Comparison of ENCODE assay signal across 14 mouse cellular contexts in the genomic region with DNA sequence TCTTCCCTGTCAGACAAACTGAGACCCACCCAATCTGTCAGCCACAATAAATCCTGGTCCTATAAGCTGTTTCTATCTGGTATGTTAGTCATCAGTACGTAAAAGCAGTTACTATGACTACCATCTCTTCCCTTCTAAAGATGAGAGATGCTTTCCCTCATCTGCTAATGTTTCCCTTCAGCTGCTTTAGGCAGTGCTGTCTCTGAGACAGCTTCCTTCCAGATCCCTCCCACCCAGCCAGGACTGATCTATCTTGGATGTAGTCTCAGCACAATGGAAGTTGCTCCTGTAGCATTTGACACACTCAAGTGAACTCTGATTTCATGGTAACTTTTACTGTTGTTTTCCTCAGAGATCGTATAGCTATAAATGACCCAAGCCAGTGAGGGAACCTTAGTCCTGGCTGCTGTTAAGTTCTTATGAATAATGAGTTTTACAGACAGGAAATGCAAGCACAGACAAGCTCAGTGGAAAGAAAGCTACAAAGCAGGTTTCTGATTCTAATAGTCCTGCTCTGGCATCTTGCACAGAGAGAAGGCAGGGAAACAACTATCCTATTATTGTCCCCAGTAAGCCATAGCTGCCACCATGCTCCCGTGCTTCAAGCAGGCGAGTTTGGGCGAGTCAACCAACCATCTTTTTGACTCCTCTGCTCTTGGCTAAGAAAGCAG.
A peak's percentile ranks its signal among the peaks of the same experiment; 100 is the strongest.
DNase-seq lines count a peak whose midpoint lies in the region; ATAC-seq and TF ChIP-seq lines count a peak whose summit lies in the region.
"Had no signal": no experiment of that assay in that cellular context is flagged by ENCODE, and none has a peak within 500 bp of the region (broad histone marks: within the 10 kb centered on the region; RNA-seq: fewer than 3 reads in every experiment).

No protein-coding gene starts in this region.

- TF ChIP-seq CTCF in gastrocnemius, adult 2 months (IDR thresholded peaks at IDR 0.05) = no peak

- H3K27ac ChIP-seq in gastrocnemius, adult 2 months = peak overlapping the region; percentile 61
- H3K27ac ChIP-seq in limb, embryonic 12.5 days = peak overlapping the region; percentile 50
- no peak overlapping the region; the same call in 1 of the 2 replicates for H3K27ac ChIP-seq in limb, embryonic 10.5 days
- peak overlapping the region; percentile 61 for H3K27ac ChIP-seq in stomach, embryonic 16.5 days (ENCODE audit: low read length)

- no peaks in the 10 kb centered on the region for H3K27me3 ChIP-seq in limb, embryonic 12.5 days
- no peaks in the 10 kb centered on the region for H3K27me3 ChIP-seq in limb, embryonic 10.5 days (ENCODE audit: low read depth, poor library complexity, severe bottlenecking)
- no peaks in the 10 kb centered on the region for H3K27me3 ChIP-seq in stomach, embryonic 16.5 days (ENCODE audit: control insufficient read depth, insufficient read depth, low read length)

- no peaks in the 10 kb centered on the region for H3K9me3 ChIP-seq in limb, embryonic 12.5 days
- no peaks in the 10 kb centered on the region for H3K9me3 ChIP-seq in limb, embryonic 10.5 days (replicated peaks)
- H3K9me3 ChIP-seq in stomach, embryonic 16.5 days (replicated peaks; ENCODE audit: control insufficient read depth, low read length) = no peaks in the 10 kb centered on the region

- no peak for DNase-seq in gastrocnemius, adult 2 months
- DNase-seq in gastrocnemius, adult 8-10 months (ENCODE audit: low spot score in 2 of 2) = no peak
- DNase-seq in limb, embryonic 10.5 days (ENCODE audit: low spot score) = no peak
- peak; percentile 14 for DNase-seq in hindlimb bud, embryonic 11.5 days (ENCODE audit: extremely low spot score, low read depth, low spot score)
- no peak for DNase-seq in B cell, adult 2 months
- DNase-seq in thymus, postnatal 25 days = no peak
- DNase-seq: adrenal gland, adult 2 months; gastrocnemius, postnatal 10 days; kidney, adult 8-10 months; lung, adult 18-20 months; right cerebral cortex, postnatal 14 days had no signal

- peak; percentile 42; the same call in 1 of the 2 replicates for ATAC-seq in limb, embryonic 12.5 days (ENCODE audit: insufficient number of reproducible peaks, insufficient read depth, low FRiP score, low TSS enrichment, low read depth)
- no peak for ATAC-seq in stomach, embryonic 16.5 days (ENCODE audit: insufficient read depth, low FRiP score)

- H3K4me1 ChIP-seq in limb, embryonic 12.5 days (replicated peaks) = peaks cover 9% of the 10 kb centered on the region
- H3K4me1 ChIP-seq in limb, embryonic 10.5 days = peaks cover 7% of the 10 kb centered on the region; the same call in 1 of the 2 replicates
- peaks cover 9% of the 10 kb centered on the region for H3K4me1 ChIP-seq in stomach, embryonic 16.5 days (ENCODE audit: control insufficient read depth, insufficient read depth, low read length)

- H3K36me3 ChIP-seq in limb, embryonic 12.5 days = no peaks in the 10 kb centered on the region
- H3K36me3 ChIP-seq in limb, embryonic 10.5 days = no peaks in the 10 kb centered on the region
- H3K36me3 ChIP-seq in stomach, embryonic 16.5 days (ENCODE audit: control insufficient read depth, insufficient read depth, low read length) = no peaks in the 10 kb centered on the region

- no peak overlapping the region for H3K4me3 ChIP-seq in gastrocnemius, adult 2 months
- no peak overlapping the region for H3K4me3 ChIP-seq in limb, embryonic 12.5 days (replicated peaks)
- H3K4me3 ChIP-seq in limb, embryonic 10.5 days = no peak overlapping the region
- no peak overlapping the region for H3K4me3 ChIP-seq in stomach, embryonic 16.5 days (replicated peaks; ENCODE audit: low read length)

- intact Hi-C loops in gastrocnemius, adult 2 months (cut with DNase I) = no loop called here

- H3K9ac ChIP-seq in limb, embryonic 12.5 days (replicated peaks) = no peak overlapping the region
- H3K9ac ChIP-seq in stomach, embryonic 16.5 days (ENCODE audit: low read length) = no peak overlapping the region

- WGBS in limb, embryonic 12.5 days = 45% methylated on average over 5 of the region's 5 CpGs
- WGBS in limb, embryonic 10.5 days = 72% methylated on average over 5 of the region's 5 CpGs
- 50% methylated on average over 5 of the region's 5 CpGs for WGBS in stomach, embryonic 16.5 days

- no peak overlapping the region for H3K4me2 ChIP-seq in limb, embryonic 12.5 days
- H3K4me2 ChIP-seq in stomach, embryonic 16.5 days (ENCODE audit: low read depth, low read length) = no peak overlapping the region
- H3K4me2 ChIP-seq: midbrain, embryonic 11.5 days had no signal
